Mouse (Mus musculus) ovary, adult 18-20 months (tissue): ENCODE data around the gene Rnf166.

ENCODE experiments used
- DNase-seq: peaks from one replicate; pipeline ENCODE4 v3.0.0; 2022; ENCODE audit warnings: low spot score, mixed read lengths

Rnf166 gene

GRCm38 (mm10) chr8:122441326-122441725 lies 34.5 kb downstream of the Rnf166 start:
- DNase-seq = no peak

- DNase-seq = no peak
Measured at GRCm38 (mm10) chr8:122439336-122439735, 36.5 kb downstream of the Rnf166 start.

- no peak for DNase-seq
Measured at GRCm38 (mm10) chr8:122437708-122438331, 38.0 kb downstream of the Rnf166 start.

DNA sequence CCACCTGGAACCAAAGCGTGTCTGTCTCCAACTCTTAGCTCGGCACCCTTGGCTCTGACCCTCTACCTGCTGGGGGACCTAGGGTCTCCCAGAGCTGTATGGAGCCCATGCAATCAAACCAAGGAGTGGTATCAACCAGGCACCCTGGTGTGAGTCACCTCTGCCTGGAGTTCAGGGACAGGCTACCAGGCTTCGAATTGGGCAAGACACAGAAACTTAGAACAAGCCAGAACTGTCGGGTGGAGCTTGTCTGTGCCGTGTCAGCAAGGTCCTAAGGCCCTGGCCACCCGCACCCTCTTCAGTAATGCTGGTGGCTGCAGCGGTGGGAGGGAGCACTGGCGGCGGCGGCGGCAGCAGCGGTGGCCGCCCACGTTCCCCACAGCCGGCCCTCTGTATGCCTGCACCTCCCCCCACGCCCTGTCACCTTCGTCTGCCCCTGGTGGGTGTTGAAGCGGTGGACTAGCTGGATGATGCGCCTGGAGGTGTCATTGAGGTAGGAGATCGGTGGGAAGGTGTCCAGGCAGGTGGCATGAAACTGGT lies 39.2 kb downstream of the Rnf166 start:
- DNase-seq = no peak

DNA sequence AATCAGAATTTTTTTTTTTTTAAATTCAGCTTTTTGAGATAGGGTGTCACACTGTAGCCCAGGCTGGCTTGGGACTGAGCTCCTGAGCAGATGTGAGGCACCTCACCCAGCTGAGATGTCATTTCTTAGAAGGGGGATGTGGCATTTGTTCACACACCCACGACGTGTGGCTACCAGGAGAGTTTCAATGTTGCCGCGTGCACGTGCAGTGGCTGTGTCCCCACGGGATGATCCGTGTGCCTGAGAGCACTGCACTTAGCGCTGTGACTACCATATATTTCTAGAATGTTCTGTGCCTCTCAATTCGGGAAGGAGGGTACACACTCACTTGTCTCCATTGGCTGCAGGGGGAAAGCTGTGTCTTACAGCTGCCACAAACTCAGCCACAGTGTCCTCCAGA lies 39.7 kb downstream of the Rnf166 start:
- no peak for DNase-seq

DNA sequence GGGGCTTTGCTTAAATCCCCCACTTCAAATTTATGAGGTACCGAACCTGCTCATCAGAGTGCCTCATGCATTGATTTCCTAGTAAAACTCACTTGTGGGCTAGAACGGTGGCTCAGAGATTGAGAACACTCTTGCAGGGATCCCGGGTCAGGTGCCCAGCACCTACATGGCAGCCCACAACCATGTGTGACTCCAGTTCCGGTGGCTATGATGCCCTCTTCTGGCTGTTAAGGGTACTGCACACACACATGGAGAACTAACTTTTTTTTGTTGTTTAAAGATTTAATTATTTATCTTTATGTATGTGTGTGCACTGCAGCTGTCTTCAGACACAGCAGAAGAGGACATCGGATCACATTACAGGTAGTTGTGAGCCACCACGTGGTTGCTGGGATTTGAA lies 40.5 kb downstream of the Rnf166 start:
- no peak for DNase-seq

- no peak for DNase-seq
Measured at GRCm38 (mm10) chr8:122433269-122433905, 42.5 kb downstream of the Rnf166 start.

GRCm38 (mm10) chr8:122432443-122433268 lies 43.2 kb downstream of the Rnf166 start, which contains the start of gene Cyba:
Cyba (minus strand) TSS chr8:122432930.
- peak; percentile 60 for DNase-seq

DNA sequence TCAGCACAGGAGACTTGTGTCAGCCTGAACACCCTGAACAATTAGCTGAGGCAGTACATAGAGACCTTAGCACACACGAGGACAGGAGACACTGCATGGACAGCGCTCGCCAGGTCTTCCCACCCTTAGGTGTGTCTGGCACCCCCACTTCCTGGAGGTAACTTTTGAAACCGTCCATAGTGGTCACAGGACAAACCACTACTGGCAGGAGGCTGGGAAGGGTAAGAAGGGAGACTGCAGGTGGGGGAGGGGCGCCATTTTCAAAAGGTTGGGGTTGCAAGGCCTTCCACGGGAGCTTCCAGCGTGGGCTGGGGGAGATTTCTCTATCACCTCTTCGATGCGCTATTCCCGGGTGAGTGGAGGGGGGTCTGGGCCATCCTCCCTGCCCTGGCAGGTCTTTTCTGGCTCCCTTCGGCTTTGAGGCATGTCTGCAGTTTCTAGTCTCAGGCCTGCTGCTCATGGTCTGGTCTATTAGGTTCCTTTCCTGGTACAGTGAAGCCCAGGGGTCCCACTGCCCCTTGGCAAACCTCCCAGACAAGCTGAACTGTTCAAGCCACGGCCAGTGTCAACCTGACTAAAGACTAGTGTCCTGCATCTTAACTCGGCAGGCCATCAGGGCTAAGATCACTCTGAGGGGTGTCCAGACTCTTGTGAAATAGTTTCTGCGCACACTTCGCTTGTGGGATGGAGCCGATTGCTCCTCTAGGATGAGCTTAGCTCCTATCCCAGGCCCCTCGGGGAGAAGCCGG lies 44.0 kb downstream of the Rnf166 start:
- DNase-seq = no peak

GRCm38 (mm10) chr8:122430646-122431045 lies 45.2 kb downstream of the Rnf166 start:
- DNase-seq = no peak

DNA sequence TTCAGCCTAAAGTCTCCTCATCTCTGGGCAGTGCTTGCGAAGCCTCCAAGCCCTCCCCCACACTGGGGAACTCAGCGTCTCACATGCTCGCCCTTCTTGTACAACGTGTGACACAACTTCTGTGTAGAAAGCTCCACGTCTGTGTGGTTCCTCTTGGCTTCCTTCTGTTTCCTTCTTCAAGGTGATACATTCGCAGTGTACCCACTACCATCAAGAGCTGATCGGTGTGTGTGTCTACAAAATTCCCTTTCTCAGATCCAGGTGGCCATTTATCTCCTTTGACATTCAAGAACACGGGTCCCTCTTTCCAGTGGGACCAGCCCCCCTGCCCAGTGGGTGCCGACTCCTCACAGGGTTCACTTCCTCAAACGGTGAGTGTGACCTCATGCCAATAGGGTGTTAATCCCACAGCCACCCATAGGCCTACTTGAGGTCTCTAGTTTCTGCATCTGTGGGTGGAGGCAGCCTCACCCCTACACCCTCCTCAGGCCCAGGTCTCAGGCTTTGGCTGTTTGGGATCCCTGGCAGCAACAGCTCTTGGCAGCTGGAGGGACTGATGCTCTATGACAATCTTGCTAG lies 45.7 kb downstream of the Rnf166 start:
- DNase-seq = no peak

GRCm38 (mm10) chr8:122428163-122428562 lies 47.7 kb downstream of the Rnf166 start:
- DNase-seq = no peak

GRCm38 (mm10) chr8:122427607-122428006 lies 48.3 kb downstream of the Rnf166 start:
- DNase-seq = no peak

GRCm38 (mm10) chr8:122426145-122426544 lies 49.7 kb downstream of the Rnf166 start:
- no peak for DNase-seq

DNA sequence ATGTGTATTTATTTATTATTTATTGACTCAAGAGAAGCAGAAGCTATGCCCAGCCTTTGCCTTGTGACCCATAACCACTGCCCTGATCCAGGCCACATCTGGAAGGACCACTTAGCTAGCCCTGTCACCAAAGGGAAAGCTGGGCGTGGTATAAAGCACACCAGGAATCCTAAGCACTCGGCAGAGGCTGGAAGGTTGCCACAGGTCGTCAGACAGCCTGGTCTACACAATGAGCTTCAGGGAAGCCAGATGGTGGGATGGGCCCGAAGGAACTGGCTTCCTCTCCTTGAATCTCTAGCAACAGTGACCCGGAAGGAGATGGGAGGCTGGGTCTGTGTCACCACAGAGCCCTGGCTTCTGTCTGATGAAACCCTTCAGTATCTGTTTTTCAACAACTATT lies 52.2 kb downstream of the Rnf166 start:
- no peak for DNase-seq

DNA sequence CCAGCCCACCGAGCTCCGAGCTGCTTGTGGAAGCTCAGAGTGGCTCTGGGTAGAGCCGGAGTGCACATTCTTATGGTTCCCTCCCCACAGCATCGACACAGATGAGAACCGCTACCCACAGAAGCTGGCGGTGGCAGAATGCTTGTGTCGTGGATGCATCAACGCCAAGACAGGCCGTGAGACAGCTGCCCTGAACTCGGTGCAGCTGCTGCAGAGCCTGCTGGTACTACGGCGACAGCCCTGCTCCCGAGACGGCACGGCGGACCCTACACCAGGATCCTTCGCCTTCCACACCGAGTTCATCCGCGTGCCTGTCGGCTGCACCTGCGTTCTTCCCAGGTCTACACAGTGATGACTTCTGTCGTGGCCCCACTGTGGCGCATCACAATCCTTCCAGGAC lies 52.6 kb downstream of the Rnf166 start:
- no peak for DNase-seq

- no peak for DNase-seq
Measured at GRCm38 (mm10) chr8:122421376-122422070, 54.3 kb downstream of the Rnf166 start, which contains the start of gene Il17c. Il17c (plus strand) TSS chr8:122422020.

DNA sequence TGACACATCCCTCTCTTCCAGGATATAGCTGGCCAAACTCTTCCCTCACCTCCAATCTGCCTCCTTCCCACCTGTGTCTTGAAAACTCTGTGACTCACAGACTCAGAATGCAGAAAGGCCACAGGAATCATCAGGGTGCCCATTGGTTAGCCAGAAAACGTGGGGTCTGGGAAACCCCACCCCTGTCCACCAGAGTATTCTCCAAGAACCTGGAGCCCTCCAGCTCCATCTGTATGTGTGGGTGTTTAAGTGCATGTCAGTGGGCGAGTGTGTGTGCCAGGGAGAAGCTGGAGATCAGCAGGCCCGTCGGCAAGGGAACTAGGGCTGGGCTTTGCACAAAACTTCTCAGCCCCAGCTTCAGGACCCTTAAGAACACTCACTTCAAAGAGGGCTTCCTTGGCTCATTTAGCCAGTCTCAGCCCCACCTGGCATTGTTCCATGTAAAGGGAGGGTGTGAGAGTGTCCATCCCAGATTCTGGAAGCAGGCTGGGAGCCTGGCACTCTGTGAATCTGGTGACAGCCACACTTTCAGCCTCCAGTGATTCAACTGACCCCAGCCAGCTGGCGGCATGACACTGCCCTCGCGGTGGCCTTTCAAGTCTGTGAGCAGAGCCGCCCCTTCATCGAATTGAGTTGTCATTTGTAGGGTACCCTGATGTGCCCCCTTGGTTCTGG lies 55.8 kb downstream of the Rnf166 start:
- DNase-seq = no peak
